Mouse (Mus musculus) central nervous system, embryonic 11.5 days (tissue): ENCODE results near the gene Rtp3. TPM values are rescaled to one million over a fixed set of nuclear protein-coding genes. Genes with fewer than 3 reads are reported as not detected.

Experiments
- polyA plus RNA-seq: library from polyadenylated mRNA; depleted of rRNA; stranded (reverse); fragments of >200 nt; gene quantifications from 2 replicates; pipeline ENCODE4 v1.2.3, GENCODE M21; 2012; rRNA removed

Rtp3 gene
- polyA plus RNA-seq: 0.75 and 0.91 TPM in 2 replicates

GRCm38 (mm10) chr9:110990204-110990603 is at the start of gene Rtp3:
Rtp3 (minus strand) TSS chr9:110990583.

GRCm38 (mm10) chr9:111019022-111019421 is 28.6 kb upstream of the Rtp3 start, which contains the start of gene Ltf:
Ltf (plus strand) TSS chr9:111019271.

GRCm38 (mm10) chr9:110951397-110951796 is 39.0 kb downstream of the Rtp3 start, which contains the start of gene Lrrc2:
Lrrc2 (plus strand) TSS chr9:110951545.

GRCm38 (mm10) chr9:110945926-110946325 is 44.5 kb downstream of the Rtp3 start, which contains the start of gene Tdgf1:
Tdgf1 (minus strand) TSS chr9:110946158.

Other genes starting within 250 kb of the Rtp3 start
- gene Myl3, start 248.7 kb downstream of the Rtp3 start, polyA plus RNA-seq: 55.4 and 63.3 TPM in 2 replicates
- gene Pth1r, start 243.4 kb downstream of the Rtp3 start, polyA plus RNA-seq: 22.0 and 55.9 TPM in 2 replicates
- 0.05 TPM in 1 of 2 replicates, not detected in the other for gene Prss42, start 192.4 kb downstream of the Rtp3 start, polyA plus RNA-seq
- gene Prss44, start 176.6 kb downstream of the Rtp3 start, polyA plus RNA-seq: not detected in 2 replicates
- gene Prss43, start 163.9 kb downstream of the Rtp3 start, polyA plus RNA-seq: not detected in 2 replicates
- not detected in 2 replicates for gene Prss45, start 156.0 kb downstream of the Rtp3 start, polyA plus RNA-seq
- not detected in 2 replicates for gene Prss46, start 146.1 kb downstream of the Rtp3 start, polyA plus RNA-seq
- 0.63 and 1.2 TPM in 2 replicates for gene Prss50, start 132.6 kb downstream of the Rtp3 start, polyA plus RNA-seq
- gene Als2cl, start 110.7 kb downstream of the Rtp3 start, polyA plus RNA-seq: 2.3 and 3.2 TPM in 2 replicates
- gene Tmie, start 110.5 kb downstream of the Rtp3 start, polyA plus RNA-seq: 0.24 and 0.40 TPM in 2 replicates
- gene Fam240a, start 73.7 kb downstream of the Rtp3 start, polyA plus RNA-seq: not detected in 2 replicates
- 0.06 TPM in 2 replicates for gene Tdgf1, start 44.4 kb downstream of the Rtp3 start, polyA plus RNA-seq
- 0.04 and 0.07 TPM in 2 replicates for gene Lrrc2, start 39.0 kb downstream of the Rtp3 start, polyA plus RNA-seq
- 0.56 and 0.65 TPM in 2 replicates for gene Ltf, start 28.7 kb upstream of the Rtp3 start, polyA plus RNA-seq
- gene Ccrl2, start 66.9 kb upstream of the Rtp3 start, polyA plus RNA-seq: 0.80 and 1.2 TPM in 2 replicates
- gene Lrrfip2, start 127.0 kb upstream of the Rtp3 start, polyA plus RNA-seq: 48.8 and 73.3 TPM in 2 replicates